Mouse (Mus musculus) G1E (cell line): Measurements from ENCODE around the gene Nos1ap. TPM values are rescaled to one million over a fixed set of nuclear protein-coding genes. Genes with fewer than 3 reads are reported as not detected.

Experiments
- ATAC-seq: 2 replicates; pipeline ENCODE4 v1.8.0; 2016; ENCODE audit warnings: mild to moderate bottlenecking; ENCODE audit not compliant: insufficient number of reproducible peaks, poor library complexity, low FRiP score, severe bottlenecking; ENCODE audit errors: extremely low read depth
- DNase-seq: peaks from one replicate; pipeline ENCODE4 v3.0.0; 2012; ENCODE audit warnings: low spot score
- H3K27me3 ChIP-seq: 2 replicates; pipeline ENCODE4 v1.6.1; 2012; ENCODE audit warnings: mild to moderate bottlenecking, low read length, inconsistent platforms; ENCODE audit not compliant: insufficient read depth
- H3K36me3 ChIP-seq: replicated peaks from 2 replicates; pipeline ENCODE3; 2012; ENCODE audit warnings: mild to moderate bottlenecking, inconsistent platforms
- H3K4me1 ChIP-seq: 2 replicates; pipeline ENCODE4 v1.6.1; 2012; ENCODE audit warnings: low read depth, low read length, inconsistent platforms, mixed read lengths; ENCODE audit not compliant: insufficient read depth
- H3K4me3 ChIP-seq: 2 replicates; pipeline ENCODE4 v1.5.1; 2012; ENCODE audit warnings: low read depth, mild to moderate bottlenecking, inconsistent platforms, low read length, moderate library complexity, mixed read lengths
- H3K9me3 ChIP-seq: replicated peaks from 2 replicates; pipeline ENCODE4 v1.6.1; 2012; ENCODE audit warnings: inconsistent platforms
- CTCF ChIP-seq: IDR thresholded peaks from 2 replicates; pipeline ENCODE4 v1.5.1; 2012; ENCODE audit warnings: low read depth, low read length, inconsistent platforms, mixed read lengths
- GATA1 ChIP-seq: IDR thresholded peaks from 2 replicates; pipeline ENCODE4 v1.6.1; 2012; ENCODE audit warnings: borderline replicate concordance, low read length, inconsistent platforms, mixed read lengths
- GATA2 ChIP-seq: IDR thresholded peaks from 2 replicates; pipeline ENCODE4 v1.6.1; 2012; ENCODE audit warnings: low read depth, low read length, inconsistent platforms, borderline replicate concordance
- POLR2AphosphoS5 ChIP-seq: IDR thresholded peaks from 2 replicates; pipeline ENCODE4 v1.6.1; 2012; ENCODE audit warnings: low read depth, low read length, inconsistent platforms; ENCODE audit not compliant: insufficient replicate concordance
- TAL1 ChIP-seq: conservative IDR thresholded peaks from 2 replicates; pipeline ENCODE4 v1.6.1; 2012; ENCODE audit warnings: low read depth, low read length, inconsistent platforms, mixed read lengths
- polyA plus RNA-seq: library from polyadenylated mRNA; stranded (reverse); fragments of >175 nt; gene quantifications from 2 replicates; pipeline ENCODE4 v1.2.3, GENCODE M21; 2012
- total RNA-seq, 2 experiments: library from RNA; stranded (forward) in 1 of 2; stranded (reverse) in 1 of 2; fragments of 200-1000 nt in 1 of 2; fragments of >200 nt in 1 of 2; fragmentation: Nextera tagmentation in 1 of 2; gene quantifications; 2 replicates each; pipeline ENCODE4 v1.2.3; 2014 to 2017

Gene Nos1ap
- total and polyA plus RNA-seq, 3 experiments: 1.6 to 18.2 (median 6.1) TPM

GRCm38 (mm10) chr1:170368864-170369263 is 220.8 kb downstream of the Nos1ap start:
- DNase-seq: no peak
- no peak for TF ChIP-seq TAL1
- TF ChIP-seq GATA2: no peak
- TF ChIP-seq CTCF: no peak
- TF ChIP-seq GATA1: no peak
- TF ChIP-seq POLR2AphosphoS5: no peak
- no peak for ATAC-seq
- H3K4me1 ChIP-seq: peaks cover 3% of the 10 kb centered on the region; the same call in 1 of the 2 replicates
- no peak overlapping the region for H3K4me3 ChIP-seq
- no peaks in the 10 kb centered on the region for H3K9me3 ChIP-seq
- H3K36me3 ChIP-seq: no peaks in the 10 kb centered on the region
- peaks cover 14% of the 10 kb centered on the region for H3K27me3 ChIP-seq

DNA sequence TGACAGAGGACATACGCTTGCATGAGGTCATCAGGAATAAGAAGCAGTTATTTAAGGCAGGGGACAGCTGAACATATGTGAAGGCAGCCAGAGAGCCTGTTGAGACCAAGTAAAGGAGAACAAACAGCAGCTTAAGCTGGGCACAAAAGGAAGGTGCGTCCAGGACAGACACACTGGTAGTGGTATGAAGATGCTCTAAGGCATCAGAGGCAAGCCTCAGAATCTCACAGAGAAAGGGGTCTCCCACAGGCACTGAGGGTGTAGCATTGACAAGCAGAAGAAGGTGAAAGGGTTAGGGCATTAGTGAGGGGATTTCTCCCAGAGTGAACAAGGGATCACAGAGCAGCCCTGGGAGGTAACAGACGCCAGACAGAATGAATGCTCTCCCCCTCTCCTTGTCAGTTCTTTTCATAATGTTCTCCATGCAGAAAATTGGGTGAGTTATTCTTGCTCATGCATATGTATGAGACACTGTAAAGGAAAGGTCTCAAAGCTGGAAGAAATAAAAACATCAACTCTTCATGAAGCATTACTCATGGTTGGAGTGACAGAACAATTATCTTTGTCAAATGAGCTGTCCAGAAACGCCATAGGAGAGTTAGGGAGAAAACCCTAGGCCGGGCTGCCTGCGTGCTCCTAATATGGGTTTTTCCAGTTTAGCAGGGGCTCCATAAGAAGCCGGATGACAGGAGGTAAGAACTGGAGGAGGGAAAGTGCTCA is 222.5 kb downstream of the Nos1ap start:
- Histone ChIP-seq H3K9me3 (no peaks in the 10 kb centered on the region), H3K4me3 (no peak overlapping the region), H3K27me3 (peaks cover 14% of the 10 kb centered on the region), H3K4me1 (peaks cover 3% of the 10 kb centered on the region; the same call in 1 of the 2 replicates), H3K36me3 (no peaks in the 10 kb centered on the region)
- TF ChIP-seq TAL1 (no peak), GATA1 (no peak), GATA2 (no peak), POLR2AphosphoS5 (no peak), CTCF (no peak)
- ATAC-seq: no peak
- no peak for DNase-seq

GRCm38 (mm10) chr1:170363746-170364145 is 225.9 kb downstream of the Nos1ap start:
- H3K9me3 ChIP-seq: no peaks in the 10 kb centered on the region
- no peaks in the 10 kb centered on the region; the same call in 1 of the 2 replicates for H3K4me1 ChIP-seq
- H3K36me3 ChIP-seq: no peaks in the 10 kb centered on the region
- no peak for ATAC-seq
- peaks cover 23% of the 10 kb centered on the region for H3K27me3 ChIP-seq
- no peak for DNase-seq
- no peak overlapping the region for H3K4me3 ChIP-seq
- TF ChIP-seq TAL1 (no peak), GATA1 (no peak), GATA2 (no peak), POLR2AphosphoS5 (no peak), CTCF (no peak)

GRCm38 (mm10) chr1:170360183-170360915 is 229.3 kb downstream of the Nos1ap start:
- no peaks in the 10 kb centered on the region for H3K4me1 ChIP-seq
- no peak for DNase-seq
- no peak for ATAC-seq
- H3K9me3 ChIP-seq: no peaks in the 10 kb centered on the region
- TF ChIP-seq POLR2AphosphoS5 (no peak), GATA1 (no peak)
- H3K27me3 ChIP-seq: peaks cover 15% of the 10 kb centered on the region
- H3K4me3 ChIP-seq: no peak overlapping the region
- no peaks in the 10 kb centered on the region for H3K36me3 ChIP-seq

DNA sequence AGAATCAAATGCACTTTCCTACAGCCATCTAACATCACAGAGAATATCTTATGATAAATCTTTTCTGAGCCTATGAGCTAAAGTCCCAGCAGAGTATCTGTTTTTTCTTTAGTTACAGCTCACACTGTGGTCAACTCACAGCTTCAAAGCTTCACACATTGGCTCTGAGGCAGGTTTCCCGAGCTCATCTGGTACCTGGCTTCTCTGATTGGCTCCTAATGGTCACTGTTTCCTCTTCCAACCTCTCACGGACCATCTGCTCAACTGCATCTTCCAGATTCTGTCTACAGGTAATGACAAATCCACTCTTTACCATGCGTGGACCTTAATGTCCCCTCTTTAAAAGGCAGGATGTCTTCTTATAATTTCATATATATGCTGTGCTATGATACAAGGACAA is 236.3 kb downstream of the Nos1ap start:
- no peaks in the 10 kb centered on the region for H3K36me3 ChIP-seq
- DNase-seq (no peak), ATAC-seq (no peak)
- no peaks in the 10 kb centered on the region for H3K4me1 ChIP-seq
- 0 out of 2 replicates have a peak, but pooled peaks cover 2% of the 10 kb centered on the region for H3K27me3 ChIP-seq
- no peaks in the 10 kb centered on the region for H3K9me3 ChIP-seq
- no peak overlapping the region for H3K4me3 ChIP-seq
- TF ChIP-seq GATA1 (no peak), CTCF (no peak)

GRCm38 (mm10) chr1:170351080-170351479 is 238.6 kb downstream of the Nos1ap start:
- ATAC-seq: no peak
- no peaks in the 10 kb centered on the region for H3K36me3 ChIP-seq
- H3K27me3 ChIP-seq: 0 out of 2 replicates have a peak, but pooled peaks cover 2% of the 10 kb centered on the region
- DNase-seq: no peak
- TF ChIP-seq GATA1 (no peak), GATA2 (no peak), CTCF (no peak), TAL1 (no peak), POLR2AphosphoS5 (no peak)
- H3K4me1 ChIP-seq: no peaks in the 10 kb centered on the region
- no peaks in the 10 kb centered on the region for H3K9me3 ChIP-seq
- no peak overlapping the region for H3K4me3 ChIP-seq
